Mouse (Mus musculus): ENCODE measurements at regions not wholly inside any gene's neighbourhood (a gene's known extent, or its start where the extent isn't known, plus 50 kb on each side); places are given as distances from the start of the nearest gene placed in this dataset.

- Histone ChIP-seq H3K9ac (no peak overlapping the region), H3K4me1 (replicated peaks) (no peaks in the 10 kb centered on the region), H3K36me3 (no peaks in the 10 kb centered on the region), H3K4me2 (no peak overlapping the region), H3K27me3 (no peaks in the 10 kb centered on the region), H3K9me3 (replicated peaks) (no peaks in the 10 kb centered on the region), H3K27ac (no peak overlapping the region), H3K4me3 (replicated peaks) (no peak overlapping the region)
- 43% methylated on average over 5 of the region's 5 CpGs for WGBS (ENCODE audit: insufficient replicate concordance)
- no peak for DNase-seq
- no peak for ATAC-seq (ENCODE audit: low read depth)
Measured at GRCm38 (mm10) chr12:109272101-109272500, 180.5 kb upstream of the Dlk1 start.

- Histone ChIP-seq H3K36me3 (no peaks in the 10 kb centered on the region), H3K4me3 (replicated peaks) (no peak overlapping the region), H3K4me2 (no peak overlapping the region), H3K9ac (no peak overlapping the region), H3K27ac (no peak overlapping the region), H3K27me3 (no peaks in the 10 kb centered on the region), H3K9me3 (replicated peaks) (0 out of 2 replicates have a peak, but pooled peaks cover 4% of the 10 kb centered on the region), H3K4me1 (replicated peaks) (no peaks in the 10 kb centered on the region)
- DNase-seq: no peak
- ATAC-seq (ENCODE audit: low read depth): no peak
- WGBS (ENCODE audit: insufficient replicate concordance): 26% methylated on average over 6 of the region's 6 CpGs
Measured at GRCm38 (mm10) chr12:109314850-109315249, 137.8 kb upstream of the Dlk1 start.

- Histone ChIP-seq H3K27ac (no peak overlapping the region), H3K27me3 (no peaks in the 10 kb centered on the region), H3K4me1 (replicated peaks) (no peaks in the 10 kb centered on the region), H3K36me3 (no peaks in the 10 kb centered on the region), H3K9ac (no peak overlapping the region), H3K4me3 (replicated peaks) (no peak overlapping the region), H3K9me3 (replicated peaks) (peaks cover 3% of the 10 kb centered on the region; the same call in 1 of the 2 replicates), H3K4me2 (no peak overlapping the region)
- DNase-seq: no peak
- 57% methylated on average over 11 of the region's 11 CpGs for WGBS (ENCODE audit: insufficient replicate concordance)
- no peak for ATAC-seq (ENCODE audit: low read depth)
Measured at GRCm38 (mm10) chr12:109325986-109326385, 126.6 kb upstream of the Dlk1 start.

DNA sequence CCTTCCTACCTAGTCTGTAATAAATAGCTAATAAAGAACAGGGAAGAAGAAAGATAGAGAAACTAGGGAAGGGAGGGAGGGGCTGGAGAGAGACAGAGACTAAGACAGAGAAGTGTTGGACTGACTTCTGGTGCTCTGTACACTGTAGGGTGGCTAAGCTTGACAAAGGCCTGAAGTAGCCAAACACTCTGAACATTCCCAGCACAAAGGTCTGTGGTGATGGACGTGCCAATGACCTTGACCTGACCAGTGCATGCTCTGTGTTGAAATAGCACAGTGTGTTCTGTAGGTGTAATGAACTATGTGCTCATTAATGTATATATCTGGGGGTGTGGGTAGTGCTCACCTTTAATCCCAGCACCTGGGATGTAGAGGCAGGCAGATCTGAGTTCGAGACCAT lies 81.3 kb upstream of the Dlk1 start:
- no peak overlapping the region for H3K27ac ChIP-seq
- no peaks in the 10 kb centered on the region for H3K4me1 ChIP-seq (replicated peaks)
- no peaks in the 10 kb centered on the region for H3K36me3 ChIP-seq
- no peak overlapping the region for H3K4me3 ChIP-seq (replicated peaks)
- ATAC-seq (ENCODE audit: low read depth) (no peak), DNase-seq (no peak)
- H3K27me3 ChIP-seq: no peaks in the 10 kb centered on the region
- WGBS (ENCODE audit: insufficient replicate concordance): 63% methylated on average over 2 of the region's 2 CpGs
- no peak overlapping the region for H3K4me2 ChIP-seq
- no peaks in the 10 kb centered on the region for H3K9me3 ChIP-seq (replicated peaks)
- no peak overlapping the region for H3K9ac ChIP-seq

GRCm38 (mm10) chr12:109385794-109386193 lies 66.8 kb upstream of the Dlk1 start:
- no peak overlapping the region for H3K4me3 ChIP-seq (replicated peaks)

GRCm38 (mm10) chr12:109388791-109389190 lies 63.8 kb upstream of the Dlk1 start:
- H3K4me3 ChIP-seq (replicated peaks): no peak overlapping the region
- no peaks in the 10 kb centered on the region for H3K36me3 ChIP-seq
- no peak overlapping the region for H3K4me2 ChIP-seq
- WGBS (ENCODE audit: insufficient replicate concordance): 36% methylated on average over 7 of the region's 7 CpGs
- H3K9me3 ChIP-seq (replicated peaks): no peaks in the 10 kb centered on the region
- peaks cover 6% of the 10 kb centered on the region for H3K27me3 ChIP-seq
- no peak for ATAC-seq (ENCODE audit: low read depth)
- H3K4me1 ChIP-seq (replicated peaks): no peaks in the 10 kb centered on the region
- no peak overlapping the region for H3K27ac ChIP-seq
- no peak for DNase-seq
- H3K9ac ChIP-seq: no peak overlapping the region

More at GRCm38 (mm10) chr12:109385794-109386193, 66.8 kb upstream of the Dlk1 start:
- Histone ChIP-seq H3K36me3 (no peaks in the 10 kb centered on the region), H3K27me3 (no peaks in the 10 kb centered on the region), H3K4me1 (replicated peaks) (no peaks in the 10 kb centered on the region), H3K4me2 (no peak overlapping the region), H3K9ac (no peak overlapping the region), H3K9me3 (replicated peaks) (no peaks in the 10 kb centered on the region), H3K27ac (no peak overlapping the region)
- no peak for ATAC-seq (ENCODE audit: low read depth)
- no peak for DNase-seq
- 57% methylated on average over 5 of the region's 5 CpGs for WGBS (ENCODE audit: insufficient replicate concordance)

DNA sequence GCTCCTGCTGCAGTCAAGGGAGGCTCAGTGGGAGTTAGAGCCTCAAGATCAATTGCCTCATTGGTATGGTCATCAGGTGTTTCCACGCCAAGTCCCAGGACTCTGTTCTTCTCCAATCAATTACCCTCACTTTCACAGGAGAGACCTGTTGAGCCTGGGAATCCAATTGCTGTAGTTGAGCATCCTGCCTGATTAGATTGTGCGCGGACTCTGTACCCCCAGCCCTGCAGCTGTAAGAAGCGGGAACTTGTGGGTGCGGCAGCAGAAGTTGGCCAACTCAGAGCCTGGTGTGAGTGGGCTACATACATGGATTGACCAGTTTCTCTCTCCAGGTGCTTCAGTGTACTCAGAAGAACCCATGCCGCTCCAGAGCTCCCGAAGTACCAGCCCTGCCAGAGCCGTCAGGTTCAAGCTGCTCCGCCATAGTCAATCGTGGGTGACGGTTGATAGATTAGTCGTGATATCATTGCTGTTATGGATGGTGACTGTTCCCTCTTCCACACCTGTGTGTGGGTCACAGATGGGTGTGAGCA lies 62.2 kb upstream of the Dlk1 start:
- WGBS (ENCODE audit: insufficient replicate concordance): 75% methylated on average over 12 of the region's 12 CpGs
- no peaks in the 10 kb centered on the region for H3K9me3 ChIP-seq (replicated peaks)
- DNase-seq (no peak), ATAC-seq (ENCODE audit: low read depth) (no peak)
- H3K36me3 ChIP-seq: no peaks in the 10 kb centered on the region
- no peak overlapping the region for H3K4me2 ChIP-seq
- H3K9ac ChIP-seq: no peak overlapping the region
- no peak overlapping the region for H3K27ac ChIP-seq
- peaks cover 6% of the 10 kb centered on the region for H3K27me3 ChIP-seq
- no peak overlapping the region for H3K4me3 ChIP-seq (replicated peaks)
- H3K4me1 ChIP-seq (replicated peaks): no peaks in the 10 kb centered on the region

DNA sequence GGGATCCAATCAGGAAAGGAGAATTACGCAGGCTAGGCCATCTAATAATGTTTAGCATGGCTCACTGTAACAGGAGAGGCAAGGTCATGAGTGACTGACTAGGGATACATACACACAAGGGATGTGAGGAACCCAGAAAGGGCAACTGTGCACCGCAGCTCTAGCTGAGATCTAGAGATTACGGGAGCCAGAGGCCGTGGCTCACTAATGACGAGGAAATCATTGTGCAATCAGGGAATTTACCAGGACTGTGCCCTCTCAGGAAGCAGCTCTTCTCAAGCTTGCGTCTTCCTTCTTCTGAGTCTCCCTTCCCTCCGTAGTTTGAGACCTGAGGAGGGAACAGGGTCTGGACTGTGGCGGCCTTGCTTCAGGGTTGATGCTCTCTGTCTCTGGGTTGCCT lies 61.6 kb upstream of the Dlk1 start:
- no peaks in the 10 kb centered on the region for H3K9me3 ChIP-seq (replicated peaks)
- peaks cover 6% of the 10 kb centered on the region for H3K27me3 ChIP-seq
- no peak overlapping the region for H3K4me3 ChIP-seq (replicated peaks)
- no peak for DNase-seq
- H3K27ac ChIP-seq: no peak overlapping the region
- no peaks in the 10 kb centered on the region for H3K4me1 ChIP-seq (replicated peaks)
- 0 out of 2 replicates have a peak, but pooled peaks have one; percentile 19 for ATAC-seq (ENCODE audit: low read depth)
- WGBS (ENCODE audit: insufficient replicate concordance): 43% methylated on average over 8 of the region's 8 CpGs
- no peak overlapping the region for H3K4me2 ChIP-seq
- no peaks in the 10 kb centered on the region for H3K36me3 ChIP-seq
- no peak overlapping the region for H3K9ac ChIP-seq

DNA sequence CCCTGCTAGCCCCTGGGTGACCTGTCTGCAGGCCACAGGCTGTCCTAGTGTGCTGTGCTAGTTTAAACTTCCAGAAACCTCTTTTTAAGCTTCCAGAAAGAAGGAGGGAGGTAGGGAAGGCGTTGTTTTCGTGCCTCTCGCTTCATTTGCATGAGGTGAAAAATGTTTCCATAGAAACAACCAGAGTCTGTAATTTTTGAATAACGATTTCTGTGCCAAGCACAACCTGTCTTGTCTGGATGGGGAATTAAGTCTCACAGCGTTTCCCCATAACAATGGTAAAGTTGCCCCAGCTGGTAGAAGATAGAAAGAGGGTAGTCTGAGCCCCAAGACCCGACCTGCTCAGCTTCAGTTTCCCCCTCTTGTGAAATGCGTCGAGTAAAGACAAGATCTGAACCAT lies 59.3 kb upstream of the Dlk1 start:
- no peak overlapping the region for H3K4me3 ChIP-seq (replicated peaks)
- ATAC-seq (ENCODE audit: low read depth): no peak
- no peak for DNase-seq
- H3K4me1 ChIP-seq (replicated peaks): no peaks in the 10 kb centered on the region; the same call in 1 of the 2 replicates
- H3K9ac ChIP-seq: no peak overlapping the region
- H3K27me3 ChIP-seq: peaks cover 6% of the 10 kb centered on the region
- H3K27ac ChIP-seq: no peak overlapping the region
- no peaks in the 10 kb centered on the region for H3K36me3 ChIP-seq
- H3K9me3 ChIP-seq (replicated peaks): no peaks in the 10 kb centered on the region
- H3K4me2 ChIP-seq: no peak overlapping the region
- WGBS (ENCODE audit: insufficient replicate concordance): 41% methylated on average over 8 of the region's 8 CpGs

DNA sequence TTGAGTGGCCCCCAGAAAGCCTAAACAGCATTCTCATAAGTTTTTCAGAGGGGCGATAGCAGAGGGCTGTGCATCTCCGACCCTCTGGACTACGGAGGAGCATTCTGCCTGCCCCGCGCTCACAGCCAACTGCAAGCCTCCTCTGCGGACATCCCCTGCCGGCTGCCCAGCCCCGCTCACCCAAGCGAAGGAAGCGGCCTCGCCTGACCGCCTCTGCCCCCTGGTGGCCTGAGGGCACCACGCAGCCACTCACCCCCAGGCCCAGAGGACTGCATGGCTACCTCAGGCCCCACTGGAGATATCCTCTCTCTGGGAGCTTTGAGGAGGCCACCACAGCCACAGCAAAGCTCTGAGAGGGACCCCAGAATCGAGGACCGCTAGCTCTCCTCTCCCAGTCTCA lies 58.8 kb upstream of the Dlk1 start:
- H3K4me1 ChIP-seq (replicated peaks): no peaks in the 10 kb centered on the region; the same call in 1 of the 2 replicates
- peaks cover 6% of the 10 kb centered on the region for H3K27me3 ChIP-seq
- WGBS (ENCODE audit: insufficient replicate concordance): 4% methylated on average over 15 of the region's 15 CpGs
- H3K36me3 ChIP-seq: no peaks in the 10 kb centered on the region
- no peak overlapping the region for H3K9ac ChIP-seq
- no peak overlapping the region for H3K4me3 ChIP-seq (replicated peaks)
- DNase-seq (peak; percentile 25), ATAC-seq (ENCODE audit: low read depth) (no peak)
- no peaks in the 10 kb centered on the region for H3K9me3 ChIP-seq (replicated peaks)
- no peak overlapping the region for H3K4me2 ChIP-seq
- H3K27ac ChIP-seq: no peak overlapping the region

DNA sequence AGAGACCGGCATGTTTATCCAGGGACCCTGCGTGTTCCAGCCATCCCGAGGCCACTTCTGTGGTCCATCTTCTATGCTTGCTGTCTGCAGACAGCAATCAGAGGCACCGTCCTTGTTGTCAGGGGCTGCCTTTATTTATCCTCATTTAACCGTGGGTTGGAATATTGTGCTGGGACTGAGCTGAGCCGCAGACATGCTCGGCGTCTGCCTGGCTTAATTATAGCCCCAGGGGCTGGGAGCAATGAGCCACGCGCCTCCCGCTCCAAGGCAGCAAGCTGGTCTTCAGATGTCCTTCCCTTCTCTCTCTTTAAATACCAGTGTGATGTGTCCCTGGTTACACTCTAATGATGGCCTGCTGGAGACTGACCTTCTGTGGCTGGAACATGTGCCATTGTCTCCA lies 58.2 kb upstream of the Dlk1 start:
- no peak overlapping the region for H3K4me3 ChIP-seq (replicated peaks)
- no peak overlapping the region for H3K9ac ChIP-seq
- peaks cover 6% of the 10 kb centered on the region for H3K27me3 ChIP-seq
- peaks cover 5% of the 10 kb centered on the region for H3K4me1 ChIP-seq (replicated peaks)
- WGBS (ENCODE audit: insufficient replicate concordance): 73% methylated on average over 11 of the region's 11 CpGs
- H3K27ac ChIP-seq: no peak overlapping the region
- ATAC-seq (ENCODE audit: low read depth) (no peak), DNase-seq (no peak)
- H3K9me3 ChIP-seq (replicated peaks): no peaks in the 10 kb centered on the region
- no peaks in the 10 kb centered on the region for H3K36me3 ChIP-seq
- no peak overlapping the region for H3K4me2 ChIP-seq

GRCm38 (mm10) chr12:109396614-109397013 lies 56.0 kb upstream of the Dlk1 start:
- no peak overlapping the region for H3K4me3 ChIP-seq (replicated peaks)
- H3K4me1 ChIP-seq (replicated peaks): peaks cover 20% of the 10 kb centered on the region
- no peak overlapping the region for H3K27ac ChIP-seq
- WGBS (ENCODE audit: insufficient replicate concordance): 55% methylated on average over 6 of the region's 6 CpGs
- DNase-seq (no peak), ATAC-seq (ENCODE audit: low read depth) (no peak)
- no peak overlapping the region for H3K9ac ChIP-seq
- H3K27me3 ChIP-seq: peaks cover 10% of the 10 kb centered on the region
- H3K9me3 ChIP-seq (replicated peaks): no peaks in the 10 kb centered on the region
- H3K36me3 ChIP-seq: no peaks in the 10 kb centered on the region
- no peak overlapping the region for H3K4me2 ChIP-seq

Data from liver, embryonic 13.5 days (tissue).